Mouse (Mus musculus): ENCODE data around the gene Ftl1. TPM values are rescaled to one million over a fixed set of nuclear protein-coding genes. Genes with fewer than 3 reads are reported as not detected.

The Ftl1 gene
- polyA plus RNA-seq, 1 experiment from 2014 or later = 4,654 TPM

DNA sequence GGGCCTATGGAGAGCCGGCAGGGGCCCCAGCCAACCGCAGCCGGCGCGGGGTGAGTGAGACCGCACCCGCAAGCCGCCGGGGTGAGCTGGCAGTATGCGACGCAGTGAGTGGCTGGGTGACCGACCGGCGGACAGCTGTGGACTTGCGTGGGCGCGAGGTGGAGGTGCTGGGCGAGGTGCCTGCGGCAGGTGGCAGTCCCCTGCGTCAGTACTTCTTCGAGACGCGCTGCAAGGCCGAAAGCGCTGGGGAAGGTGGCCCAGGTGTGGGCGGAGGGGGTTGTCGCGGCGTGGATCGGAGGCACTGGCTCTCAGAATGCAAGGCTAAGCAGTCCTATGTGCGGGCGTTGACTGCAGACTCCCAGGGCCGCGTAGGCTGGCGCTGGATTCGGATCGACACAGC is 44.0 kb downstream of the Ftl1 start:
- peaks cover 39% of the 10 kb centered on the region for H3K4me1 ChIP-seq (replicated peaks; ENCODE audit: control insufficient read depth, insufficient read depth, low read length)
- ATAC-seq (replicated peaks; ENCODE audit: low FRiP score, low TSS enrichment, low read depth) (no peak), DNase-seq (ENCODE audit: low spot score) (no peak)
- 27% methylated on average over 37 of the region's 37 CpGs for WGBS
- no peaks in the 10 kb centered on the region for H3K36me3 ChIP-seq (ENCODE audit: control insufficient read depth, insufficient read depth, low read length)
- H3K4me3 ChIP-seq (ENCODE audit: low read depth, low read length) = no peak overlapping the region
- no peaks in the 10 kb centered on the region for H3K9me3 ChIP-seq (ENCODE audit: control insufficient read depth, low read length)
- no peak overlapping the region for H3K27ac ChIP-seq (ENCODE audit: low read depth)
- peaks cover 52% of the 10 kb centered on the region for H3K27me3 ChIP-seq (replicated peaks; ENCODE audit: control insufficient read depth, insufficient read depth, low read length)
- H3K9ac ChIP-seq (ENCODE audit: low read length) = no peak overlapping the region
- peak overlapping the region; percentile 34 for H3K4me2 ChIP-seq (ENCODE audit: low read length)

GRCm38 (mm10) chr7:45414740-45415224 is 44.9 kb downstream of the Ftl1 start:
- DNase-seq (ENCODE audit: low spot score) (peak; percentile 59), ATAC-seq (replicated peaks; ENCODE audit: low FRiP score, low TSS enrichment, low read depth) (no peak)
- peaks cover 60% of the 10 kb centered on the region for H3K27me3 ChIP-seq (replicated peaks; ENCODE audit: control insufficient read depth, insufficient read depth, low read length)
- no peaks in the 10 kb centered on the region for H3K36me3 ChIP-seq (ENCODE audit: control insufficient read depth, insufficient read depth, low read length)
- no peak overlapping the region; the same call in 1 of the 2 replicates for H3K4me2 ChIP-seq (ENCODE audit: low read length)
- no peak overlapping the region for H3K9ac ChIP-seq (ENCODE audit: low read length)
- peaks cover 35% of the 10 kb centered on the region for H3K4me1 ChIP-seq (replicated peaks; ENCODE audit: control insufficient read depth, insufficient read depth, low read length)
- WGBS = 51% methylated on average over 12 of the region's 12 CpGs
- no peaks in the 10 kb centered on the region for H3K9me3 ChIP-seq (ENCODE audit: control insufficient read depth, low read length)
- H3K27ac ChIP-seq (ENCODE audit: low read depth) = no peak overlapping the region
- H3K4me3 ChIP-seq (ENCODE audit: low read depth, low read length) = no peak overlapping the region

GRCm38 (mm10) chr7:45413864-45414739 is 45.6 kb downstream of the Ftl1 start:
- DNase-seq (ENCODE audit: low spot score) (peak; percentile 70), ATAC-seq (replicated peaks; ENCODE audit: low FRiP score, low TSS enrichment, low read depth) (peak; percentile 21; the same call in 1 of the 2 replicates)
- H3K27ac ChIP-seq (ENCODE audit: low read depth) = peak overlapping the region; percentile 73
- H3K4me3 ChIP-seq (ENCODE audit: low read depth, low read length) = peak overlapping the region; percentile 52
- H3K4me1 ChIP-seq (replicated peaks; ENCODE audit: control insufficient read depth, insufficient read depth, low read length) = peaks cover 35% of the 10 kb centered on the region
- H3K27me3 ChIP-seq (replicated peaks; ENCODE audit: control insufficient read depth, insufficient read depth, low read length) = peaks cover 64% of the 10 kb centered on the region
- H3K9ac ChIP-seq (ENCODE audit: low read length) = peak overlapping the region; percentile 59
- peak overlapping the region; percentile 89 for H3K4me2 ChIP-seq (ENCODE audit: low read length)
- H3K36me3 ChIP-seq (ENCODE audit: control insufficient read depth, insufficient read depth, low read length) = no peaks in the 10 kb centered on the region
- WGBS = 1% methylated on average over 27 of the region's 27 CpGs
- H3K9me3 ChIP-seq (ENCODE audit: control insufficient read depth, low read length) = no peaks in the 10 kb centered on the region

GRCm38 (mm10) chr7:45413113-45413863 is 46.4 kb downstream of the Ftl1 start, which contains the start of gene Ntf5:
Gene Ntf5, plus strand, starts transcription at chr7:45413695.
- Histone ChIP-seq H3K4me3 (ENCODE audit: low read depth, low read length) (peak within 1 kb of the TSS; percentile 52), H3K27me3 (replicated peaks; ENCODE audit: control insufficient read depth, insufficient read depth, low read length) (peaks cover 73% of the 10 kb centered on the region), H3K4me1 (replicated peaks; ENCODE audit: control insufficient read depth, insufficient read depth, low read length) (peaks cover 30% of the 10 kb centered on the region), H3K9me3 (ENCODE audit: control insufficient read depth, low read length) (no peaks in the 10 kb centered on the region), H3K27ac (ENCODE audit: low read depth) (peak within 1 kb of the TSS; percentile 73), H3K9ac (ENCODE audit: low read length) (peak within 1 kb of the TSS; percentile 59), H3K36me3 (ENCODE audit: control insufficient read depth, insufficient read depth, low read length) (no peaks in the 10 kb centered on the region), H3K4me2 (ENCODE audit: low read length) (peak within 1 kb of the TSS; percentile 89)
- WGBS = under 1% methylated on average over 45 of the region's 45 CpGs
- peak; percentile 57 for ATAC-seq (replicated peaks; ENCODE audit: low FRiP score, low TSS enrichment, low read depth)
- DNase-seq (ENCODE audit: low spot score) = peak; percentile 73

DNA sequence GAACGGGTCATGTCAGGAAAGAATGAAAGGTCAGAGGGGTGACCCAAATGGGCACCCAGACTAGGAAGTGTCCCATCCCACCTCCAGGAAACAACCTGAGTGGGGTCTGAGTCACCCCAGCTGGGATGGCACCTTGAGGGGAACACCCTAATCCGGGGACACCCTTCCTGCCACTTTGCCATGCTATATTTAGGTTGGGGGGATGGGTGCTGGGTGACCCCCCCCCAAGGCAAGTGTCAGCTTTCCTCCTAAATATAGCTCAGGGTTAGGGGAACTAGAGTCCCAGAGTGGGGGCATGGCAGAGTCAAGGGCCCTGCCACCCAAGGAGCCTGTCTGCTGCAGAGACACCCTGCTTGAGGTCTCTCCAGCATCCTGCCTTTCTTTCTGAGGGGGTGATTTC is 47.3 kb downstream of the Ftl1 start:
- DNase-seq (ENCODE audit: low spot score) (no peak), ATAC-seq (replicated peaks; ENCODE audit: low FRiP score, low TSS enrichment, low read depth) (no peak)
- no peaks in the 10 kb centered on the region for H3K9me3 ChIP-seq (ENCODE audit: control insufficient read depth, low read length)
- H3K27me3 ChIP-seq (replicated peaks; ENCODE audit: control insufficient read depth, insufficient read depth, low read length) = peaks cover 81% of the 10 kb centered on the region
- H3K4me2 ChIP-seq (ENCODE audit: low read length) = no peak overlapping the region
- no peaks in the 10 kb centered on the region for H3K36me3 ChIP-seq (ENCODE audit: control insufficient read depth, insufficient read depth, low read length)
- H3K9ac ChIP-seq (ENCODE audit: low read length) = no peak overlapping the region
- WGBS = 93% methylated on average over 2 of the region's 2 CpGs
- H3K27ac ChIP-seq (ENCODE audit: low read depth) = no peak overlapping the region
- H3K4me3 ChIP-seq (ENCODE audit: low read depth, low read length) = no peak overlapping the region
- peaks cover 21% of the 10 kb centered on the region for H3K4me1 ChIP-seq (replicated peaks; ENCODE audit: control insufficient read depth, insufficient read depth, low read length)

DNA sequence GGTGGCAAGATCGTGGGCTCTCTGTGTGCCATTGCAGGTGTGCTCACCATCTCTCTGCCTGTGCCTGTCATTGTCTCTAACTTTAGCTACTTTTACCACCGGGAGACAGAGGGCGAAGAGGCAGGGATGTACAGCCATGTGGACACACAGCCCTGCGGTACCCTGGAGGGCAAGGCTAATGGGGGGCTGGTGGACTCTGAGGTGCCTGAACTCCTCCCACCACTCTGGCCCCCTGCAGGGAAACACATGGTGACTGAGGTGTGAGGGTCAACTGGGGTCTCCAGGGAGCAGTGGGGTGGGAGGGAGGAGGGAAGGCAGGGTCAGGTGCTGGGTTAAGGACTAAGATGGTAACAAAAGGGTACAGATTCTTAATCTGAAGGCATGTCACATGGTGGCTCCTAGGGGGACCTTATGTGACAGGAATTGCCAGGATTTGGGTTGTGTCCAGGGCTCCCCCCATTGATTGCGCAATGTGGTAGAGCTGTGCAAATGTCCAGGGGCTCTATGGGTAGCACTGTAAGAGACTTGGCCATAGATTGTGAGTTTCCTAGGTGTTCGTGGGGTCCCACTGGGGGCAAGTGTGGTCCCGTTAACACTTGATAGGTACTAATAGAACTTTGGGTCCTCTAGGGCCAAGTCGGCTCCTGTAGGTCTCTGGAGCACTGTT is 50.1 kb downstream of the Ftl1 start:
- H3K27me3 ChIP-seq (replicated peaks; ENCODE audit: control insufficient read depth, insufficient read depth, low read length) = peaks cover 85% of the 10 kb centered on the region
- DNase-seq (ENCODE audit: low spot score) = no peak

DNA sequence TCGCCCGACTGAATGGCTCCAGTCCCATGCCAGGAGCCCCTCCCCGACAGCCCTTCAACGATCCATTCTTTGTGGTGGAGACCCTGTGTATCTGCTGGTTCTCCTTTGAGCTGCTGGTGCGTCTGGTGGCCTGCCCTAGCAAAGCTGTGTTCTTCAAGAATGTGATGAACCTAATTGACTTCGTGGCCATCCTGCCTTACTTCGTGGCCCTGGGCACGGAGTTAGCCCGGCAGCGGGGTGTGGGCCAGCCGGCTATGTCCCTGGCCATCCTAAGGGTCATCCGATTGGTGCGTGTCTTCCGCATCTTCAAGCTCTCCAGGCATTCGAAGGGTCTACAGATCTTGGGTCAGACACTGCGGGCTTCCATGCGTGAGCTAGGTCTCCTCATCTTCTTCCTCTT is 50.7 kb downstream of the Ftl1 start:
- Histone ChIP-seq H3K4me1 (replicated peaks; ENCODE audit: control insufficient read depth, insufficient read depth, low read length) (peaks cover 4% of the 10 kb centered on the region; the same call in 1 of the 2 replicates), H3K4me3 (ENCODE audit: low read depth, low read length) (no peak overlapping the region), H3K27ac (ENCODE audit: low read depth) (no peak overlapping the region), H3K9ac (ENCODE audit: low read length) (no peak overlapping the region), H3K9me3 (ENCODE audit: control insufficient read depth, low read length) (no peaks in the 10 kb centered on the region), H3K27me3 (replicated peaks; ENCODE audit: control insufficient read depth, insufficient read depth, low read length) (peaks cover 78% of the 10 kb centered on the region), H3K36me3 (ENCODE audit: control insufficient read depth, insufficient read depth, low read length) (no peaks in the 10 kb centered on the region), H3K4me2 (ENCODE audit: low read length) (no peak overlapping the region)
- no peak for DNase-seq (ENCODE audit: low spot score)
- 86% methylated on average over 17 of the region's 17 CpGs for WGBS
- no peak for ATAC-seq (replicated peaks; ENCODE audit: low FRiP score, low TSS enrichment, low read depth)

More for the DNA sequence above, 50.1 kb downstream of the Ftl1 start:
- no peak overlapping the region for H3K27ac ChIP-seq (ENCODE audit: low read depth)
- H3K9ac ChIP-seq (ENCODE audit: low read length) = no peak overlapping the region
- H3K4me3 ChIP-seq (ENCODE audit: low read depth, low read length) = no peak overlapping the region
- no peaks in the 10 kb centered on the region for H3K9me3 ChIP-seq (ENCODE audit: control insufficient read depth, low read length)
- no peak for ATAC-seq (replicated peaks; ENCODE audit: low FRiP score, low TSS enrichment, low read depth)
- H3K4me2 ChIP-seq (ENCODE audit: low read length) = no peak overlapping the region
- peaks cover 11% of the 10 kb centered on the region; the same call in 1 of the 2 replicates for H3K4me1 ChIP-seq (replicated peaks; ENCODE audit: control insufficient read depth, insufficient read depth, low read length)
- H3K36me3 ChIP-seq (ENCODE audit: control insufficient read depth, insufficient read depth, low read length) = no peaks in the 10 kb centered on the region
- 85% methylated on average over 8 of the region's 8 CpGs for WGBS

GRCm38 (mm10) chr7:45408351-45408750 is 51.3 kb downstream of the Ftl1 start:
- Histone ChIP-seq H3K27me3 (replicated peaks; ENCODE audit: control insufficient read depth, insufficient read depth, low read length) (peaks cover 74% of the 10 kb centered on the region), H3K9ac (ENCODE audit: low read length) (no peak overlapping the region), H3K4me1 (replicated peaks; ENCODE audit: control insufficient read depth, insufficient read depth, low read length) (0 out of 2 replicates have a peak, but pooled peaks cover 4% of the 10 kb centered on the region), H3K27ac (ENCODE audit: low read depth) (no peak overlapping the region), H3K36me3 (ENCODE audit: control insufficient read depth, insufficient read depth, low read length) (no peaks in the 10 kb centered on the region), H3K9me3 (ENCODE audit: control insufficient read depth, low read length) (no peaks in the 10 kb centered on the region), H3K4me2 (ENCODE audit: low read length) (no peak overlapping the region), H3K4me3 (ENCODE audit: low read depth, low read length) (no peak overlapping the region)
- WGBS = 65% methylated on average over 7 of the region's 7 CpGs
- ATAC-seq (replicated peaks; ENCODE audit: low FRiP score, low TSS enrichment, low read depth) (no peak), DNase-seq (ENCODE audit: low spot score) (no peak)
